34 mouse cellular contexts compared by ENCODE assay signal in genomic region chr3:121617351-121617750, GRCm38 (mm10). TPM values are rescaled to one million over a fixed set of nuclear protein-coding genes. Genes with fewer than 3 reads are reported as not detected.
A peak's percentile ranks its signal among the peaks of the same experiment; 100 is the strongest.
DNase-seq lines count a peak whose midpoint lies in the region; ATAC-seq and TF ChIP-seq lines count a peak whose summit lies in the region.
"Had no signal": no experiment of that assay in that cellular context is flagged by ENCODE, and none has a peak within 500 bp of the region (broad histone marks: within the 10 kb centered on the region; RNA-seq: fewer than 3 reads in every experiment).

No protein-coding gene starts in this region.

- H3K27me3 ChIP-seq in heart, embryonic 10.5 days (ENCODE audit: insufficient read depth, poor library complexity, severe bottlenecking) = no peaks in the 10 kb centered on the region
- H3K27me3 ChIP-seq in C2C12 (ENCODE audit: control insufficient read depth, insufficient read depth, insufficient read length) = no peaks in the 10 kb centered on the region
- H3K27me3 ChIP-seq in hindbrain, postnatal 0 days (ENCODE audit: insufficient read depth, low read length) = no peaks in the 10 kb centered on the region
- H3K27me3 ChIP-seq: heart, embryonic 13.5 days; hindbrain, embryonic 12.5 days; midbrain, embryonic 12.5 days had no signal

- no peak for TF ChIP-seq POLR2A in embryonic fibroblast, embryonic 13.5 days (IDR thresholded peaks at IDR 0.05; ENCODE audit: low read depth, low read length)

- no peak overlapping the region for H3K4me3 ChIP-seq in heart, embryonic 10.5 days
- no peak overlapping the region for H3K4me3 ChIP-seq in C2C12 (ENCODE audit: insufficient read depth, poor library complexity, severe bottlenecking)
- H3K4me3 ChIP-seq in embryonic fibroblast, embryonic 13.5 days (ENCODE audit: insufficient read depth, low read length) = no peak overlapping the region
- no peak overlapping the region for H3K4me3 ChIP-seq in hindbrain, postnatal 0 days (ENCODE audit: low read length)
- H3K4me3 ChIP-seq: erythroblast, embryonic 14.5 days; heart, embryonic 13.5 days; hindbrain, embryonic 12.5 days; midbrain, embryonic 12.5 days had no signal

- H3K79me3 ChIP-seq in C2C12 (ENCODE audit: low read depth) = no peaks in the 10 kb centered on the region

- H3K79me2 ChIP-seq in C2C12 (ENCODE audit: control insufficient read depth, insufficient read depth) = no peaks in the 10 kb centered on the region

- TF ChIP-seq CTCF in C2C12 (IDR thresholded peaks at IDR 0.05; ENCODE audit: control insufficient read depth, insufficient read depth, insufficient read length) = no peak
- TF ChIP-seq CTCF in embryonic fibroblast, embryonic 13.5 days (IDR thresholded peaks at IDR 0.05; ENCODE audit: borderline replicate concordance, insufficient read depth, low read length) = no peak
- TF ChIP-seq CTCF in hindbrain, postnatal 0 days (IDR thresholded peaks at IDR 0.05; ENCODE audit: low read depth) = no peak

- H3K27ac ChIP-seq in heart, embryonic 10.5 days = peak overlapping the region; percentile 5; the same call in 1 of the 2 replicates
- peak overlapping the region; percentile 99 for H3K27ac ChIP-seq in embryonic fibroblast, embryonic 13.5 days (ENCODE audit: insufficient read depth, low read length)
- no peak overlapping the region for H3K27ac ChIP-seq in hindbrain, postnatal 0 days
- H3K27ac ChIP-seq: heart, embryonic 13.5 days; hindbrain, embryonic 12.5 days; midbrain, embryonic 12.5 days had no signal

- H3ac ChIP-seq in C2C12 (ENCODE audit: control insufficient read depth, insufficient read length, low read depth) = no peak overlapping the region

- no peak overlapping the region for H3K4me2 ChIP-seq in hindbrain, postnatal 0 days (ENCODE audit: low read depth, low read length)
- H3K4me2 ChIP-seq: heart, embryonic 13.5 days; hindbrain, embryonic 12.5 days; midbrain, embryonic 12.5 days had no signal

- H3K9ac ChIP-seq in hindbrain, postnatal 0 days (replicated peaks; ENCODE audit: low read length) = no peak overlapping the region
- H3K9ac ChIP-seq: heart, embryonic 13.5 days; hindbrain, embryonic 12.5 days; midbrain, embryonic 12.5 days had no signal

- no peaks in the 10 kb centered on the region for H3K36me3 ChIP-seq in heart, embryonic 10.5 days
- H3K36me3 ChIP-seq in C2C12 (ENCODE audit: control insufficient read depth, insufficient read depth) = no peaks in the 10 kb centered on the region
- no peaks in the 10 kb centered on the region for H3K36me3 ChIP-seq in hindbrain, postnatal 0 days (ENCODE audit: insufficient read depth, low read length)
- H3K36me3 ChIP-seq: heart, embryonic 13.5 days; hindbrain, embryonic 12.5 days; midbrain, embryonic 12.5 days had no signal

- peaks cover 16% of the 10 kb centered on the region for H3K4me1 ChIP-seq in heart, embryonic 10.5 days
- H3K4me1 ChIP-seq in embryonic fibroblast, embryonic 13.5 days (ENCODE audit: control insufficient read depth, insufficient read depth, low read length) = peaks cover 16% of the 10 kb centered on the region
- H3K4me1 ChIP-seq in hindbrain, postnatal 0 days (ENCODE audit: insufficient read depth, low read length) = no peaks in the 10 kb centered on the region
- H3K4me1 ChIP-seq: hindbrain, embryonic 12.5 days; midbrain, embryonic 12.5 days had no signal

- no peak for DNase-seq in heart, embryonic 10.5 days (ENCODE audit: low spot score)
- DNase-seq in heart, postnatal 4 days = no peak
- peak; percentile 44 for DNase-seq in lung, postnatal 36 days
- DNase-seq in hindbrain, postnatal 0 days (ENCODE audit: low spot score) = no peak
- no peak for DNase-seq in B cell, adult 2 months
- DNase-seq: adrenal gland, adult 8-10 months; cerebellum, adult 11-12 months; cerebellum, postnatal 10 days; gastrocnemius, postnatal 10 days; heart, postnatal 14 days; kidney, adult 11 months; right cerebral cortex, postnatal 14 days; spleen, adult 18-20 months had no signal

- ATAC-seq in hindbrain, postnatal 0 days = no peak
- ATAC-seq: forebrain, embryonic 14.5 days had no signal

- no peaks in the 10 kb centered on the region for H3K9me3 ChIP-seq in heart, embryonic 10.5 days
- H3K9me3 ChIP-seq in hindbrain, postnatal 0 days (ENCODE audit: low read length) = no peaks in the 10 kb centered on the region
- H3K9me3 ChIP-seq: heart, embryonic 13.5 days; hindbrain, embryonic 12.5 days; midbrain, embryonic 12.5 days had no signal

- 31% methylated on average over 7 of the region's 7 CpGs for WGBS in heart, embryonic 10.5 days
- WGBS in hindbrain, postnatal 0 days = 50% methylated on average over 7 of the region's 7 CpGs

TF ChIP-seq in C2C12, 6 proteins besides CTCF, POLR2A, EP300 and RAD21:
- TF ChIP-seq MYOD1 (IDR thresholded peaks at IDR 0.05; ENCODE audit: control insufficient read depth, insufficient read length, low read depth) = no peak
- peak; percentile 63 for TF ChIP-seq CEBPB (IDR thresholded peaks at IDR 0.05; ENCODE audit: low read depth)
TF ChIP-seq in C2C12: peak in this region for 1.

RNA-seq across cellular contexts. Expression of gene 4930432M17Rik, which starts 53.2 kb away (rescaled TPM):
- polyA plus RNA-seq in heart, embryonic 10.5 days (2016; fragmentation: Nextera tagmentation; extraction: Ambion mirVana) = not detected in 2 replicates
- total RNA-seq in heart, postnatal 4 days (2021) = not detected
- not detected for polyA plus RNA-seq in C2C12 (2012; fragmentation: generic; extraction: Trizol)
- not detected in 2 replicates for polyA plus RNA-seq in embryonic fibroblast, embryonic 13.5 days (2011; ENCODE audit: insufficient read length, low read depth, missing spikeins)
- not detected in 2 replicates for total RNA-seq in hindbrain, postnatal 0 days (2014; rRNA removed)
- polyA plus RNA-seq in hindbrain, postnatal 0 days (2015; fragmentation: Nextera tagmentation; extraction: Ambion mirVana) = not detected in 2 replicates
- total RNA-seq: adrenal gland, adult 8-10 months; gastrocnemius, postnatal 10 days; granulocyte monocyte progenitor cell, adult 5-6 weeks; heart, postnatal 14 days; layer of hippocampus, postnatal 14 days; left cerebral cortex, postnatal 10 days; liver, adult 2 months; megakaryocyte progenitor cell, adult 5-6 weeks; monocyte, adult 5-6 weeks had no signal
- polyA plus RNA-seq: cortical plate, adult 2 months; embryonic facial prominence, embryonic 11.5 days; erythroblast, embryonic 14.5 days; forebrain, embryonic 14.5 days; heart, embryonic 13.5 days; hindbrain, embryonic 12.5 days; kidney, embryonic 16.5 days; large intestine, adult 2 months; limb, embryonic 11.5 days; liver, adult 2 months; liver, embryonic 16.5 days; midbrain, embryonic 12.5 days; neural tube, embryonic 11.5 days; thymus, postnatal 0 days had no signal
